Mouse (Mus musculus) liver, adult 2 months (tissue): ENCODE data around the gene Slc17a7.

ENCODE experiments used
- CTCF ChIP-seq: fragments of 200-500 bp; IDR thresholded peaks from 2 replicates; pipeline ENCODE4 v1.5.1; 2011; ENCODE audit warnings: low read depth, low read length, control low read depth
- POLR2A ChIP-seq: fragments of 200-500 bp; IDR thresholded peaks from 2 replicates; pipeline ENCODE4 v1.6.1; 2011; ENCODE audit warnings: low read length, control low read depth; ENCODE audit not compliant: insufficient read depth; ENCODE audit errors: extremely low read depth

DNA sequence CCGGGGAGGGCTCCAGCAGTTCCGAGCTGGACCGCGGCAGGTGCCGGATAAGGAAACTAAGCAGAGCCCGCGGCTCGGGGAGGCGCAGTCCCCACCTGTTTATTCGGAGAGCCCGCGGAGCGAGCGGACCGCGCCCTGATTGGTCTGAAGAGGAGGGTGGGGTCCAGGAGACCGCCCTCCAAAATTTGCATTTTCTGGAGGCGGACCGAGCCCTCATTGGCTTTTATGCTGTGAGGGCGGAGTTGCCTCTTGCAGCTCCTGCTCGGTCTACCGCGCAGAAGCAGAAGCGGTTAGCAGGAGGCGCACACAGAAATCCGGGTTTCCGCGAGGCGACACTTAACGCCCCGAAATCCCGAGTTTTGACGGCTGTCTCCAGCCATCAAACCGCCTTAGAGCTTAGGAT is 18.5 kb downstream of the Slc17a7 start:
- TF ChIP-seq POLR2A (no peak), CTCF (no peak)
